Mouse (Mus musculus) c-Kit-positive CD71-positive TER-119-positive erythroid progenitor cells, embryonic 14.5 days (primary cell): ENCODE data around the gene Rai14.

Experiments used
- DNase-seq: peaks from one replicate; pipeline ENCODE4 v3.0.0-alpha.2; 2013; ENCODE audit warnings: low spot score

Rai14 gene

DNA sequence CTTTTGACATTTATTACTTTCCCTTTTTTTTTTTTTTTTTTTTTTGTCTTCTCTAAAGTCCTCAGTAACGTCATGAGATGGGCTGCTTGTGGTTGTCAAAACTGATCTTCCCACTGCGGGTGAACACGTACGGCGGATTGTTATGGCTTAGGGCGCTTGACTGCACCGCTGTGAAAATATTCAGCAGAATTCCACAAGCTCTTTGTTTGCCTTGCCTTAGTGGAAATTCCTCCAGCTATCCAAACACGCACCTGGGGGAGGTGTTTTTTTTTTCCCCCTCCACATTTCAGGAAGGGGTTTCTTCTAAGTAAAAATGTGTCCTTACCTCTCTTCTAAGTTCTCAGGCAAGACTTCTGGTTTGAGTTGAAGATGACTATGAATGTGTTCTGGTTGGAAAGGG lies 6.2 kb upstream of the Rai14 start:
- no peak for DNase-seq

DNA sequence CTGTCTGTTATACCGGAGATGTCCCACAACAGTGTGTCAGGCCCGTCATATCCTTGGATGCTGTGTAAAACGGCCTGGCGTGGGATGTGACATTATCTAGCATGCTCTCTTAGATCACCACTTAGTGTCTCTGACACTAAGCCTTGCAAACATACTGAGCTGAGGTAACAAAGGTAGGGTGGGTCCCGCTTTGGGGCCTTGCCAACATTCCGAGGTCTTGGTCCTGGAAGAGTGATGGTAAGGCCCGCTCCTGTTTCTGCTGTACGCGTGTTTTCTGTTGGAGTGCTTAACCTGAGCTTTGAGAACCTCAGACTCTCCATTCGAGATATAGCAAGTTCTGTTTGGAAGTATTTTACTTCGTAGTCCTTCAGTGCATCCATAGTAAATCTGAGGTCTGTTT lies 5.8 kb upstream of the Rai14 start:
- DNase-seq = no peak

DNA sequence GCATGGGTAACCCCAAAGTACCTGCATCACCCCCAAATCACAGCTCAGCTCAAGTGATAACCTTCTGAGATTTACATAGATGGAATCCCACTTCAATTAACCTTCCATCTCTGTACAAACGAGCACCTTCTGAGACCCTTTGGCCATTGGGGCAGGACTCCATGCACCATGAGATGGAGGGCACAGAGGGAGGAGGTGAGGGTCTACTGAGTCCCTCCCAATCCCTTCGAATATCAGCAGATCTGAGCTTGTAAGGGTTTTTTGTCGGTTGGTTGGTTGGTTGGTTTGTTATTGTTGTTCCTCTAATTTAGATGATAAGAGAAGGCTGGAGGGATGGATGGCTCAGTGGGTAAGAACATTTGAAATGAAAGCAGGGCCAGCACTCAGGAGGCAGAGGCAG lies 5.1 kb upstream of the Rai14 start:
- DNase-seq = no peak

DNA sequence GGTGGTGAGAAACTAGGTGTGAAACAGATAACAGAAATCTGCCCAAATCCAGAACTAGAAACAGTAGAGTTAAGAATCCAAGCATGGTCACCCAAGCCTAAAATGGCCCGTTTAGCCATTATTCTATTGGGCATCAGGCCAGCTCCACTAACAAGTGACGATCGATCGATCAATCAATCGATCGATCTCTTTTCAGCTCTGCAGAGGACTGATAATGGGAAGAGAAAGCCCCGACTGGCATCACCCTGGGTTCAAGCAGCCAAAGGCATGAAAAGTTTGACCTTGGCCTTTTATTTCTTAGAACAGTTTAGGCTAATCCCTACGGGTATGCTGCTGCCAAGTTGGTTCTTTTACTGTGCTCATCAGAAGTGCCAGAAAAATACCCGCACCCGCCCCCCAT lies 4.3 kb upstream of the Rai14 start:
- no peak for DNase-seq

DNA sequence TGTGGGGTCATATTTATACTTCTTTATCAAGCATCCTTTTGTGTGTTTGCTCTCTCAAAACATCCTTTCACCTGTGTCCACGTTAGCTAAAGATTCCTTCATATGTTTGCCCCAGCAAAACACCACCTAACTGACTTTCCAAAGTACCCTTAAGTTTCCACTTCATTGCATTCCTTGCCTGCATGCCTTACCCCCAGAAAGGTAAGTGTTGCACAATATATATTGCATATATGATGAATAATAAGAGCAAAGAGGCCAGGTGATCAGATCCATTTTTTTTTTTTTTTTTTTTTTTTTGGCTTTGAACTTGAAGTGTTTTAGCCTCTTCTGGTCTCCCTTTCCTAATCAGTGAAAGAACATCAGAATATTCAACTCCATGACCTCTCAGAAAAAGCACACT lies 2.9 kb upstream of the Rai14 start:
- no peak for DNase-seq

GRCm38 (mm10) chr15:10715966-10716365 lies 1.5 kb upstream of the Rai14 start:
- no peak for DNase-seq

- DNase-seq = no peak
Observed at GRCm38 (mm10) chr15:10715139-10715505, 698 bp upstream of the Rai14 start.

DNA sequence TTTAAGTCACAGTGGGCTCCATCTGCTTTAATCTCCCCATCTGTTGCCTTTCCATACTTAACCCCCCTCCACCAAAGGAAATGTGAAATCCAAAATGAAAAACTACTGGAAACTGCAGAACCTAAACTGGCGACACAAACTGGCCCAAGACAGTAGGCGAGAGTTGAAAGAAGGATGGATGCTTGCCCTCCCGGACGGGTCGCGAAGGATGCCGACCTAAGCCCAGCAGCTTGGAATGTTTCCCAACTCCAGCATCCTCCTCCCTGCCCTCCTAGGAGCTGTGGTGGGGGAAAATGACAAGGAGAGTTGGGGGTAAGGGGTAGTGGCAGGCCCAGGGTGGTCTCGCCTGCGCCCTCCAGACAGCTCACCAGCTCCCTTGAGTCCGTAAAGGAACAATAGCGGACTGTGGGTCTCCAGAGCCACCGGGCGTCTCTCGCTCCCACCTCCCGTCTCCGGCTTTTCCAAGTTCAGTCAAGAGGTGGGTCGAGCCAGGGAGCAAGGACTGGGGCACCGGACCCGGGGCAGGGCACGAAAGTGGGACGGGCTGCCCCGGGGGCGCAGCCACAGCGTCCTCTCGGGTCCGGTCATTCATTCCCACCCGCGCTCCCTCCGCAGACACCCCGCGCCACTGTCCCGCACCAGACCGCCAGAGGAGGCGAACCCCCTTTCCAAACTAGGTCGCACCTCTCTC lies 653 bp downstream of the Rai14 start:
- DNase-seq = no peak

DNA sequence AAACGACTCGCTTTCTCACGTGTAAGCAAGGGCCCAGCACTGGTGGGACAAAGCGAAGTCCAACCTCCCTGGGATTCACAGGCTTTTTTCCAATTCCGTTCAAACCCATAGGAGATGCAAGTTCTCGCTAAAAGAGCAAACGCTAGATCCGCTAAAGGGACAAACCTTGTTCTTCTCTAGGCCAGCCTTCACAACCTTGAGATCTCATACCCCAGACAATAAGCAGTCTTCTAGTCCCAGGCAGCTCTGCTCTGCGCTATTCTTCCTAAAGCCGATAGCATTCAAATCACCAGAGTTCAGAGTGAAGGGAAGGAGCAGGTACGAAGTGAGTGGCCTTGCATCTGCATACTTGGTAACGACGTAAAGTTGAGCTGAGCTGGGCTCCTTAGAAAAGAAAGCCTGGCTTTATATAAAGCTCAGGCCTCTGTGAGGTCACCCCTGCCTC lies 1.2 kb downstream of the Rai14 start:
- DNase-seq = no peak

- no peak for DNase-seq
Observed at GRCm38 (mm10) chr15:10712288-10712687, 2.1 kb downstream of the Rai14 start.

DNA sequence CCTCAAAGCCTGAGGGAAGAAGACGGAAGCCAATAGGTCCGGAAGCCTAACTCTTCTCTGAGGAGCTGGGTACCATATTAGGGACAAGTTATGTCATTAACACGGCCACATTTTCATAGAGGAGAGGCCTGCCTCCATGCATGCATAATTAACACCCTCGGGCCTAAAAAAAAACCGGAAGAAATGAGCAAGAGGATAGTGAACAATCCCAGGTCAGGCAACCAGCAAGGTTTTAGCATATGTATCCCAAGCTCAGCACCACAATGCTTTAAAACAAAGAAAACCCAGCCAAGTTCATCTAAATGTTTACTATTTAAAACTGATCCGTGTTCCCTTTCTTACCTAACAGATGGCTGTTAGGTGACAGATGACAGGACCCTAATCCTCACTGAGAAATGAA lies 3.2 kb downstream of the Rai14 start:
- no peak for DNase-seq

DNA sequence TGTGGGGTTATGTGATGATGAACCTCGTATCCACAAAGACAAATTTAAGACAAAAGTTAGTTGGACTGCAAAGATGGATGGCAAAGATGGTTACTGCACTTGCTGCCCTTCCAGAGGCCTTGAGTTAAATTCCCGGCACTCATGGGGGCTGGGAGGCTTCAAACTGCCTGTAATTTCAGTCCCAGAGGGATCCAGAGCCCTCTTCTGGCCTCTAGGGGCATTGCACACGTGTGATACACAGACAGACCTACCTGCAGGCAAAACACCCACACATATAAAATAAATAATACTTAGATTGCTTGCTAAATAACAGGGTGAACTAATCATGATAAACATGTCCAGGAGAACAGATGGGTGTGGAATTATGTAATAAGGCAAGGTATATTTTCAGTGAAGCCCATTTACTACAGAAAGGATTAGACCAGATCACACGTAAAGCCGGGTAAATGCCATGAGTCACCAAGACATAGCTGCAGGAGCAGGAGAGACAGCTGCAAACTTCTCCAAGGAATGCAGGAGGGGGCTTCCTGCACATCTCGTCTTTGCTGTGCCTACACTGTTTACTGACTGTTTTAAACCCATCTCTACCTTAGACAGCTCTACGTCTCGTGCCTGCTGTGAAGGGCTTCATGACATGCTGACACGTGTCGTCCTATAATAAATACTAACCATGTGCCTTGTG lies 5.7 kb downstream of the Rai14 start:
- no peak for DNase-seq

DNA sequence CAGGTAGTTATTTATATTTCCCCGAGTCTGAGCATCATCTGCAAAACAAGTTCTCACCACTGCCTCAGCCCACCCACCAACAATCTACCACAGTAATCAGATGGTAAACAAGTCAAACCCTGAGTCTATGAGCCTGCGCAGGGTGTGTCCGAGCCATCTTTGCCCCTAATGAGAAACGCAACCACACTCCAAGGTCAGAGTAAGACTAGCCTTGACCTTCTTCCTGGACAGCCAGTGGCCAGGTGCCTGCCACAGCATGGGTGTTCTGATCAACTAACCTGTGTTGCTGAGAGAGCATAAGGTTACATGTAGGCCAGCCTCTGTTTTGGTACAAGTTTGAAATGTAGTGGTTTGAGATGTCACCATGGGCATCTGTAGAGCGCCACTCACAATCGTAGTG lies 7.3 kb downstream of the Rai14 start:
- DNase-seq = no peak

DNA sequence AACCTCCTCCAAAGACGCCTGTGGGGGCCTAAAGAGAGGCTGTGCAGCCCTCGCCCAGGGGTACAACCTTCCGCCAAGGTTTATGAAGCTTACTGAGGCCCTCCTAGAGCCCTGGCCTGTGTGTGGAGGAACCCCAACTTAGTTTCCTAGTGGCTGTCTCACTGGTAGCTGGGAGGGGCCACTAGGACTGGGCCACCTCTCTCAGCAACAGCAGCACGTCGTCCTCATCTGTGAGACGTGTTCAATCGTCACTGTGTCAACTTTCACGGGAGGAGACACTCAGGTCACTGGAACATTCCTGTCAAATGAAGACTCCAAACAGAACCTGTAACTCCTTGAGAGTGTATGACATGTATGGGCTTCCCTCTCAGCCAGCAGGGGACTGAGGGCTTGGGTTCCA lies 8.0 kb downstream of the Rai14 start:
- no peak for DNase-seq

- DNase-seq = no peak
Observed at GRCm38 (mm10) chr15:10705752-10706151, 8.7 kb downstream of the Rai14 start.

GRCm38 (mm10) chr15:10704328-10704727 lies 10.1 kb downstream of the Rai14 start:
- DNase-seq = no peak

GRCm38 (mm10) chr15:10701571-10701970 lies 12.9 kb downstream of the Rai14 start:
- no peak for DNase-seq

- DNase-seq = no peak
Observed at GRCm38 (mm10) chr15:10700891-10701466, 13.4 kb downstream of the Rai14 start.

DNA sequence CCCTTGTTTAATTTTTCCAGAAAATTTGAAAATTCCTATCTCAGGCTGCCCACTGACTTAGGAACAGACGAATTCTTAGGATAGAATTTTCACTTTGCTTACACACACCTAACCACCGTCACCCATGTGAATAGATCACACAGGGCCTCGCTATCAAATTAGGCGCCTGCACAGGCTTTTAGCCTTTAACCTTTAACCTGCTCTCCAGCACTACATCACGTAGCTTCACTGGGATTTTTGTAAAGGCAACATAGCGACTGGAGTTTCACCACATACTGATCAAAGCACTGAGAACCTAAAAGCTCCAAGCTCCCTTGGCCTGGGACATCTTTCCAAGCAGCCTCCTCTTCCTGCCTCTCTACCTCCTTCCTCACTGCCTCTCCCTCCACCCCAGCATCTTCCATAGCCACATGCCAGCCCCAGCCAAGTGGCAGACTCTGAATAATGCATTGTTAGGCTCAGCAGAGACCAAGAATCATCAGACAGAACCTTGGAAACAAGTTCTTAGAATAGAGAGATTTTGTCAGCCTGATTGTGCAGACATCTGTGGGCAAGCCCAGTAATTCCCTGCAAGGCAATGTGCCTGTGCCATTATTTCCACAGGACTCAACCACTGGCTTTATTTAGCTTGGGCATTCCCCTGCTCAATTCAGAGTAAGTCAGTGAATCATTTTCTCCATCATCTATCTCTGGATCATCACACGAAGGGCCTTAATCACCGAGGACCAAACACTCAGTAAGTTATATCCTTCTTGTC lies 17.8 kb downstream of the Rai14 start:
- DNase-seq = no peak

GRCm38 (mm10) chr15:10692627-10693026 lies 21.8 kb downstream of the Rai14 start:
- DNase-seq = no peak

- DNase-seq = no peak
Observed at GRCm38 (mm10) chr15:10691481-10691880, 22.9 kb downstream of the Rai14 start.

DNA sequence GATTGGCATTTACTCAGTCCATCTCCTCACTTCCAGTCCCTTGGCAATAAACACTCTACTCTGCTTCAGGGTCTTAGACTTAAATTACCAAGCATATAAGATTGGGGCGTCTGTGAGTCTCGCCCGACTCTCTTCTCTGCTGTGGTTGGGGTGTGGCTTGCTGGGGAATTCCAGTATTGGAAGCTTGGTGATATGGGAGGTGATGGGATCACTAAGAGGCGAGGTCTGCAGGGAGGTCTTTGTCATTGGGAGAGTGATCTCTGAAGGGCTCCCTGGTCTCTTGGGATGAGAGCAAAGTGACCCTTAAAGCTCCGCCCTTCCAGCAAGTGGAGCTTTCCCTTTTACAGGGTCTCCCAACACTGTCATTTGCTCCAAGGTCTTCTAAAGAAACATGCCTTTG lies 23.5 kb downstream of the Rai14 start:
- DNase-seq = no peak

DNA sequence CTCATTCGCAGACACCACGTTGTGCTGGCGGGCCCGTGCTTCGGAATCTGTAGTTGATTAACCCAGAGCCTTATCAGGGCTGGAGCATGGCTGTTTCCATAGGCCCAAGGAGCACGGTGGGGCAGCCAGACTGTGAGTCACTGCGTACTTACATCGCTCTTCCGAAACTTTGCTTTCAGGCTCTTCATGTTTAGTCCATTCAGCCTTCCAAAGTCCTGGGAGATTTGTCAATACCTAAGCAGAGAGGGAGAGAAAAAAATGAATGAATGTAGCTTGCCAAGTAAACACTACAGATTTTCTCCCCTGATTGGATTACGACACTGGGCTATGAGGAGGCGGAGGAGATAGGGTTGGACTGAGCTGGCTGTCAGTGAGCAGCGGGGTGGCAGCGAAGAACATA lies 24.2 kb downstream of the Rai14 start:
- DNase-seq = no peak
